Mouse (Mus musculus): ENCODE results near the gene Car10. TPM values are rescaled to one million over a fixed set of nuclear protein-coding genes. Genes with fewer than 3 reads are reported as not detected.

Car10 gene
- polyA plus RNA-seq, 2 experiments = 0.70 TPM

DNA sequence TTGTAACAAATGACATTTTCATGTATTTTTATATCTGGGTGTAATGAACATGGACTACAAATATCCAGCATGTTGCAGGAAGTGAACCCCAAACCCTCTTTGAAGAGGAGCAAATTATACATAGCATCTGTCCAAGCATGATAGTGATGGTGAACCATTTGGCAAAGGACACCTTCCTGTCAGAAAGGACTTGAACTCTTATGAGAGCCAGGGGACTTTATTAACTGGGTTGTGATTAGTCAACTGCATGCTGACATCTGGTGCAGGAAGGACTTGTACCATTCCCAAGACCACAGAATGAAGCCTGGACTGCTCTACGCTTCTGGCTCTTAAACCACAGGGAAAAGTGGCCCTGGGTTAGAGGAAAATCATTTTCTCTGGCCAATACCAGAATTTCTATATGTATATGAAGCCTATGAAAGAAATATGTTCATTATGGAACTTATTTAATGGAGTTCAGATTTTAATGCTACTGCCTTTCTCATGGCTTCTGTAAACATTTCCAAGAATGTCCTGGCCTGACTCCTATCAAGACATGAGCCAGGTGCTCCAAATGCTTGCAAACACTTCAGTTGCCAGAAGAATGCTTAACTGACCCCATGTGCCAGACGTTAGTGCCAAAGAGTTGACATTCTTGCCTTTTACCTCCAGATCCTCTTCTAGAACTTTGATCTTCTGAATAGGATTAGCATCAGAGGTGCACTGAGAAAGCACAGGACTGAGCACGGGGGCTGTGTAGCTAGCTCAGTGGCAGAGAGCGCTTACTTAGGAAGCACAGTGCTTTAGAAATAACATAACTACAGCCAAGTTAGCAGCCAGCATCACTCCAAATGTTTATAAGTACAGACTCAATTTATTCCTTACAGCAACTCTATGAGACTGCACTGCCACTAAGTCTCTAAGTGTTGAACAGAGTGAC is 337.4 kb downstream of the Car10 start:
- Histone ChIP-seq H3K4me1 (ENCODE audit: control insufficient read depth, insufficient read depth, low read length) (no peaks in the 10 kb centered on the region), H3K27me3 (ENCODE audit: control insufficient read depth, insufficient read depth, low read length) (no peaks in the 10 kb centered on the region), H3K9ac (ENCODE audit: low read depth, low read length, severe bottlenecking) (no peak overlapping the region), H3K9me3 (ENCODE audit: control insufficient read depth, low read length) (no peaks in the 10 kb centered on the region), H3K4me2 (replicated peaks; ENCODE audit: low read depth, low read length, severe bottlenecking) (no peak overlapping the region), H3K27ac (replicated peaks; ENCODE audit: low read depth, low read length) (no peak overlapping the region), H3K4me3 (replicated peaks; ENCODE audit: low read length) (no peak overlapping the region), H3K36me3 (ENCODE audit: control insufficient read depth, insufficient read depth, low read length) (no peaks in the 10 kb centered on the region)
- WGBS = 61% methylated on average over 4 of the region's 4 CpGs
- TF ChIP-seq POLR2A (IDR thresholded peaks at IDR 0.05; ENCODE audit: borderline replicate concordance, extremely low read depth, insufficient read depth, insufficient read length) = no peak
- DNase-seq (ENCODE audit: low spot score) = no peak
- ATAC-seq (ENCODE audit: low FRiP score, low read depth) = no peak

- no peaks in the 10 kb centered on the region for H3K4me1 ChIP-seq (ENCODE audit: control insufficient read depth, insufficient read depth, low read length)
- no peaks in the 10 kb centered on the region for H3K27me3 ChIP-seq (ENCODE audit: control insufficient read depth, insufficient read depth, low read length)
- TF ChIP-seq POLR2A (IDR thresholded peaks at IDR 0.05; ENCODE audit: borderline replicate concordance, extremely low read depth, insufficient read depth, insufficient read length) = no peak
- WGBS = 61% methylated on average over 2 of the region's 2 CpGs
- H3K9ac ChIP-seq (ENCODE audit: low read depth, low read length, severe bottlenecking) = no peak overlapping the region
- ATAC-seq (ENCODE audit: low FRiP score, low read depth) (no peak), DNase-seq (ENCODE audit: low spot score) (no peak)
- H3K36me3 ChIP-seq (ENCODE audit: control insufficient read depth, insufficient read depth, low read length) = no peaks in the 10 kb centered on the region
- H3K4me2 ChIP-seq (replicated peaks; ENCODE audit: low read depth, low read length, severe bottlenecking) = no peak overlapping the region
- no peak overlapping the region for H3K27ac ChIP-seq (replicated peaks; ENCODE audit: low read depth, low read length)
- H3K4me3 ChIP-seq (replicated peaks; ENCODE audit: low read length) = no peak overlapping the region
- no peaks in the 10 kb centered on the region for H3K9me3 ChIP-seq (ENCODE audit: control insufficient read depth, low read length)
Measured at GRCm38 (mm10) chr11:93436892-93437291, 339.1 kb downstream of the Car10 start.

DNA sequence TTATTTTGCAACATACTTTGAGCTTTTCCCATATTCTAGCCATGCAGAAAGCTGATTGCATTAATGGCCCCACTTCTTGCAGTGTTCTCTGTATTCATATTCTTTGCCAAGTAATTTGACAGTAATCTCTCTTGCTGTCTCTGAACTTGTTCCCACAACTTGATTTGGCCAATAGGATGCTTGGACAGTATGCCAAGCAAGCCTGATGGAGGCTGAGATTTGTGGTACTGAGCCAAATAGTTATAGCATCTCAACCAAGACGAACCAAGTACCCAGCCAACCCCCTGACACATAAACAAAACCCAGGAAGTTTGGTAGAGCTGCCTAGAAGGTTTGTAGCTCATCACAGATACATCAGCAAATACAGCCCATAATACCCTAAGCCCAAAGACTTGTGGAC is 342.6 kb downstream of the Car10 start:
- no peaks in the 10 kb centered on the region for H3K9me3 ChIP-seq (ENCODE audit: control insufficient read depth, low read length)
- no peak overlapping the region for H3K4me2 ChIP-seq (replicated peaks; ENCODE audit: low read depth, low read length, severe bottlenecking)
- no peak for TF ChIP-seq POLR2A (IDR thresholded peaks at IDR 0.05; ENCODE audit: borderline replicate concordance, extremely low read depth, insufficient read depth, insufficient read length)
- H3K4me1 ChIP-seq (ENCODE audit: control insufficient read depth, insufficient read depth, low read length) = no peaks in the 10 kb centered on the region
- H3K27me3 ChIP-seq (ENCODE audit: control insufficient read depth, insufficient read depth, low read length) = no peaks in the 10 kb centered on the region
- H3K27ac ChIP-seq (replicated peaks; ENCODE audit: low read depth, low read length) = no peak overlapping the region
- H3K9ac ChIP-seq (ENCODE audit: low read depth, low read length, severe bottlenecking) = no peak overlapping the region
- no peak overlapping the region for H3K4me3 ChIP-seq (replicated peaks; ENCODE audit: low read length)
- ATAC-seq (ENCODE audit: low FRiP score, low read depth) (no peak), DNase-seq (ENCODE audit: low spot score) (no peak)
- 65% methylated on average over 1 of the region's 1 CpGs for WGBS
- no peaks in the 10 kb centered on the region for H3K36me3 ChIP-seq (ENCODE audit: control insufficient read depth, insufficient read depth, low read length)

- no peaks in the 10 kb centered on the region for H3K4me1 ChIP-seq (ENCODE audit: control insufficient read depth, insufficient read depth, low read length)
- TF ChIP-seq POLR2A (IDR thresholded peaks at IDR 0.05; ENCODE audit: borderline replicate concordance, extremely low read depth, insufficient read depth, insufficient read length) = no peak
- no peak overlapping the region for H3K4me3 ChIP-seq (replicated peaks; ENCODE audit: low read length)
Measured at GRCm38 (mm10) chr11:93443777-93444176, 345.9 kb downstream of the Car10 start.

GRCm38 (mm10) chr11:93444741-93445140 is 346.9 kb downstream of the Car10 start:
- 89% methylated on average over 8 of the region's 8 CpGs for WGBS
- Histone ChIP-seq H3K4me1 (ENCODE audit: control insufficient read depth, insufficient read depth, low read length) (no peaks in the 10 kb centered on the region), H3K9ac (ENCODE audit: low read depth, low read length, severe bottlenecking) (no peak overlapping the region), H3K27ac (replicated peaks; ENCODE audit: low read depth, low read length) (no peak overlapping the region), H3K27me3 (ENCODE audit: control insufficient read depth, insufficient read depth, low read length) (no peaks in the 10 kb centered on the region), H3K9me3 (ENCODE audit: control insufficient read depth, low read length) (no peaks in the 10 kb centered on the region), H3K36me3 (ENCODE audit: control insufficient read depth, insufficient read depth, low read length) (no peaks in the 10 kb centered on the region), H3K4me2 (replicated peaks; ENCODE audit: low read depth, low read length, severe bottlenecking) (no peak overlapping the region), H3K4me3 (replicated peaks; ENCODE audit: low read length) (no peak overlapping the region)
- DNase-seq (ENCODE audit: low spot score) = no peak
- ATAC-seq (ENCODE audit: low FRiP score, low read depth) = no peak
- TF ChIP-seq POLR2A (IDR thresholded peaks at IDR 0.05; ENCODE audit: borderline replicate concordance, extremely low read depth, insufficient read depth, insufficient read length) = no peak

More at GRCm38 (mm10) chr11:93443777-93444176, 345.9 kb downstream of the Car10 start:
- 92% methylated on average over 2 of the region's 2 CpGs for WGBS
- Histone ChIP-seq H3K9ac (ENCODE audit: low read depth, low read length, severe bottlenecking) (no peak overlapping the region), H3K36me3 (ENCODE audit: control insufficient read depth, insufficient read depth, low read length) (no peaks in the 10 kb centered on the region), H3K9me3 (ENCODE audit: control insufficient read depth, low read length) (no peaks in the 10 kb centered on the region), H3K27me3 (ENCODE audit: control insufficient read depth, insufficient read depth, low read length) (no peaks in the 10 kb centered on the region), H3K4me2 (replicated peaks; ENCODE audit: low read depth, low read length, severe bottlenecking) (no peak overlapping the region), H3K27ac (replicated peaks; ENCODE audit: low read depth, low read length) (no peak overlapping the region)
- no peak for DNase-seq (ENCODE audit: low spot score)
- no peak for ATAC-seq (ENCODE audit: low FRiP score, low read depth)
